Mouse (Mus musculus) frontal cortex, adult (tissue): Measurements from ENCODE around the gene Amn1.
"Not testable (repeated sequence)": the region's sequence is repeated elsewhere in the genome, so short reads cannot be mapped to it uniquely, and the experiment has no call there.

Experiments used
- ATAC-seq: cut with Nextera tagmentation; 2 replicates; pipeline ENCODE4 v1.9.2; 2017; ENCODE audit warnings: mild to moderate bottlenecking, moderate library complexity, mixed read lengths; ENCODE audit not compliant: low TSS enrichment

The Amn1 gene

GRCm38 (mm10) chr6:149188041-149188924, at the start of gene Amn1:
Gene Amn1, minus strand, starts transcription at chr6:149188712.
- peak; percentile 100 for ATAC-seq

- no peak for ATAC-seq
Observed at GRCm38 (mm10) chr6:149236807-149237206, 48.3 kb upstream of the Amn1 start.

- ATAC-seq, result no peak
Observed at GRCm38 (mm10) chr6:149233918-149234317, 45.4 kb upstream of the Amn1 start.

DNA sequence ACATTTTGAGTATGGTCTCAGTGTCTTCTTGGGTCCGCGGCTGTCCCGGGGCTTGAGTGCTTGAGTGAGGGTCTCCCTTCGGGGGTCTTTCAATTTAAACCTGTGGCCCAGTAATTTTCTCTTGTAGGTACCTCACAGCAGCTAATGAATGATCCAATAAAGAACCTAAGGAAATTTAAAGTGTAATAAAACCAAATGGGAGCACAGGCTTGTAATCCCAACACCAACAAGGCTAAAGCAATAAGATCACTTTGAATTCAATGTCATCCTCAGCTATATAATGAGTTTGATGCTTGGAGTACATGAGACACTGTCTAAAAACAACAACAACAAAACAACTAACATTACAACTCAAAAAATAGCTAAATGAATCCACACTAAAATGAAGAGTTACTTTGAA, 36.2 kb upstream of the Amn1 start:
- ATAC-seq, result no peak

GRCm38 (mm10) chr6:149221296-149221695, 32.8 kb upstream of the Amn1 start:
- ATAC-seq, result no peak

DNA sequence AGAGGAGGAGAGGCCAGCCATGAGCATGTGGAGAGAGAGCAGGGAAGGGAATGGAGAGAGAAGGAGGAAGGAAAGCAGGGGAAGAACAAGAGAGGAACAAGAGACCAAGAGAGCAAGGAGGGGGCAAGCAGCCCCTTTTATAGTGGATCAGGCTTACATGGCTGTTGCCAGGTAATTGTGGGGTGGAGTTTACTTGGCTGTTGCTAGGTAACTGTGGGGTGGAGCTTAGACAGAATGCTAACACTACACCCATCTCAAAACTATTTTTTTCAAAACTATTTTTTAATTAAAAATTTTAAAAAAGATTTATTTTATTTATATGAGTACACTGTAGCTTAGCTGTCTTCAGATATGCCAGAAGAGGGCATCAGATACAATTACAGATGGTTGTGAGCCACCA, 10.1 kb upstream of the Amn1 start:
- ATAC-seq, result no peak

- no peak for ATAC-seq
Observed at GRCm38 (mm10) chr6:149197116-149197515, 8.6 kb upstream of the Amn1 start.

- no peak for ATAC-seq
Observed at GRCm38 (mm10) chr6:149193276-149193905, 4.9 kb upstream of the Amn1 start.

DNA sequence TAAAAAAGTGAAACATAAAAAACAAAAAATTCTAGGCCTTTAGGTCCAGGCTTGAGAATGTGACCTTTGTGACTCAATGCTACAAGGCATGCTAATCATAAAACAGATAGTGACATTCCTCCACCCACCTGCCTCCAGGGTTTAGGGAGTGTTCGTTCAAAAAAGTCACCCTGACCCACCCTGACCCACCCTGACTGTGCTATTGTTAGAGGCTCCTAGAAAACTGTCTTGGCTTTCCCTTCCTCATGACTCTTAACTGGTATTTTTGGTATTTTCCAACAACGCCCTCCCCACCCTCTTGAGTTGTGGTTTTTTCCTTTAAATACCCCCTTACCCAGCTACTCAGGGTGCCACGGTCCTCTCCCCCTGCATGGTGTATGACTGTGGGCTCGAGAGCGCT, 3.4 kb upstream of the Amn1 start:
- not testable (repeated sequence) for ATAC-seq

DNA sequence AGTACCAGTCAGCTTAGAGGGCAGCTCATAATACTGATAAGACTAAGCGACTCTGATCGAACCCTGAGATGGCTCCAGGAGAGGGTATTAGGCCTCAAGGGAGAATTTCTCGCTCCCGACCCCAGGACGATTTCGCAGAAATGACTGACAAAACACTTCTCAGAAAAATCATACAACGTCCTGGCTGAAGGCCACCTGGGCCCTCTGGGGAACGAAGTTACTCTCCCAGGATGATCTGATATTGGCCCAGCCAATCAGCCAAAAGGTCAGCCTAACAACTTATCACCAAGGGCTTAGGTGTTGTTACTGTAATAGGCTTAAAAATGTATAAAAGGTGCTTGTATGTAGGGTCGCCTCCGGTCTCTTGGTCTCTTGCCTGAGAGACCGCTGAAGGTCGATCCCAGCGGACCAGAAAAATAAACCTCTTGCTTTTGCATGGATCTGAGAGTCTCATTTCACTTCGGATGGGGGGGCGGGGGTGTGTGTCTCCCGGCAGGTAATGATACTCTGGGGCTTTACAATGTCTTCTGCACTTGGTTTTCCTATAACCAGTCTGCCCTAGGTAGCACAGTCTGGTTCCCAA, 919 bp upstream of the Amn1 start:
- no peak for ATAC-seq

- ATAC-seq, result no peak
Observed at GRCm38 (mm10) chr6:149188925-149189257, 379 bp upstream of the Amn1 start.

DNA sequence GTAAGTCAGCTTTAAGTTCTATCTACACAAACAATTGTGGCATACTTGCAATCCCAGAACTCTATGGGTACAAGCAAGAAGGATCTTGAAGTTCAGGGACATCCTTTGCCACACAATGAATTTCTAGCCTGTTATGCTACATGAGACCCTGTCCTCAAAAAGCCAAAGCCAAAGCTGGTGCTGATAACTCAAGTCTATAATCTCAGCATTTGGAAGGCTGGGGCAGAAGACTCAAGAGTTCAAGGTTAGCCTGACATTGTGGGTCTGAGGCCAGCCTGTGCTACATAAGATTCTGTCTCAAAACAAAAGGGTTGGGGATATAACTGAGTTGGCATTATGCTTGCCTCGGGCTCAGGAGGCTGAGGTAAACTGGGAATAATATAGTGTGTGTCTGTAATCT, 1.1 kb downstream of the Amn1 start:
- ATAC-seq, result no peak

DNA sequence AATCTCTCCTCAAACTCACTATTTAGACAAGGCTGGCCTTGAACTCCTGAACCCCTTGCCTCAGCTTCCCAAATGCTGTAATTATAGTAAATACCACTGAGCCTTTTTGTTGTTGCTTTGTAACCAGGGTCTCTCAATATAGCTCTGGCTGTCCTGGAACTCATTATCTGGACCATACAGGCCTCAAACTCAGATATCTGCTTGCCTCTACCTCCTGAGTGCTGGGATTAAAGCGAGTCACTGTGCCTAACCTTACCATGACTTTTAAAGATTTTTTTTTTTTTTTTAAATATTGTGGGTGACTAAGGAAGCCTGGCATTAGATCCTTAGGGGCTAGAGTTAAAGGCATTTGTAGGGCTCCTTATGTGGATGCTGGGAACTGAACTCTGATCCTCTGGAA, 4.5 kb downstream of the Amn1 start:
- no peak for ATAC-seq

DNA sequence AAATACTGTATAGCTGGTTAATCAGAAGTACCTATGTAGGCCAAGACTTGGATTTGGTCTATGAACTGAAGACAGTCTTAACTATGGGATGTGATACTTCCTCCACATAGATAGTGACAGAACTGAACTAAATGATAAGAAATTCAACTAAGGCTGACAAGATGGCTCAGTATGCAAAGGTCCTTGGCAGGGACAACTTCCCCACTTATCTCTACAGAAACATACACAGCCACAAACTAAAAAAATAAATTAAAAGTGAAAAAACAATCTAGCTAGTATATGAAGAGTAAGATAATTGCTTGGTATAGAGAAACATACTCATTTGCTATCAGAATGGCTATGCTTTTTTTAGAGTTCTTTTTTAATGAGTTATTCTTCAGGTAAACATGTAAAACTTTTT, 9.4 kb downstream of the Amn1 start:
- ATAC-seq, result no peak

GRCm38 (mm10) chr6:149174932-149175570, 13.5 kb downstream of the Amn1 start:
- no peak; the same call in 1 of the 2 replicates for ATAC-seq

GRCm38 (mm10) chr6:149173831-149174625, 14.5 kb downstream of the Amn1 start:
- no peak; the same call in 1 of the 2 replicates for ATAC-seq

DNA sequence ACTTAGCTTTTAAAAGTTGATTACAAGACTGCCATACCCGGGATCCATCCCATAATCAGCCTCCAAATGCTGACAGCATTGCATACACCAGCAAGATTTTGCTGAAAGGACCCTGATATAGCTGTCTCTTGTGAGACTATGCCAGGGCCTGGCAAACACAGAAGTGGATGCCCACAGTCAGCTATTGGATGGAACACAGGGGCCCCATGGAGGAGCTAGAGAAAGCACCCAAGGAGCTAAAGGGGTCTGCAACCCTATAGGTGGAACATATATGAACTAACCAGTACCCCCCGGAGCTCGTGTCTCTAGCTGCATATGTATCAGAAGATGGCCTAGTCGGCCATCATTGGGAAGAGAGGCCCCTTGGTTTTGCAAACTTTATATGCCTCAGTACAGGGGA, 18.5 kb downstream of the Amn1 start:
- not testable (repeated sequence) for ATAC-seq

DNA sequence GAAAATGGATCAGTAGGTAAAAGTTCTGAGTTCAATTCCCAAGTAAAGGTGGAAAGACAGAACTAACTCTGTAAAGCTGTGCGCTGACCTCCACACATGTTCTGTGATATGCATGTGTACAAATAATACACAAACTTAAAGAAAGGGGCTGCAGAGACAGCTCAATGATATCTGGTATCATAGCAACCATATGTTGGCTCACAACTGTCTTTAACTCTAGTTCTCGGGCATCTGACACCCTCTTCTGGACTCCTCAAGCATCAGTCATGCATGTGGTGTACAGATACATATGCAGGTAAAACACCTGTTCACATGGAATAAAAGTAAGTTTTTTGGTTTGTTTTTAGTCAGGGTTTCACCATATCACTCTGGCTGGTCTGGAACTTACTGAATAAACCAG, 20.1 kb downstream of the Amn1 start:
- no peak for ATAC-seq

DNA sequence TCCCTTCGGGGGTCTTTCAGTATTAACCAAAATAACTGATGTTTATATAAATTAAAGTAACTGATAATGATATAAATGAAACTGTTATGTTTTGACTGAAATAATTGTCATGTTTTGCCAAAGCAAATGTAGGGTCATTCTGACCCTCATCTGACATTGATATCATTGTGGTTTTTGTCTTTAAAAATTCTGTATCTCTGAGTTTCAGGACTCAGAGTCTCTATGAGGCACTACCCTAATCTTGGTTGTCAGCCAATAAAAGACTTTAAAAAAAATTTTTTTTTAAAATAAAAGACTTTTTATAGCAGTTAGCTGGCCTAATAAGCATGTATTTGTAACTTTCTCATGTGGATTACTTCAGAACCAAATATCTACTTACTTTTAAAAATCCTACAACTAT, 20.8 kb downstream of the Amn1 start:
- ATAC-seq, result no peak

- not testable (repeated sequence) for ATAC-seq
Observed at GRCm38 (mm10) chr6:149167038-149167437, 21.5 kb downstream of the Amn1 start.

DNA sequence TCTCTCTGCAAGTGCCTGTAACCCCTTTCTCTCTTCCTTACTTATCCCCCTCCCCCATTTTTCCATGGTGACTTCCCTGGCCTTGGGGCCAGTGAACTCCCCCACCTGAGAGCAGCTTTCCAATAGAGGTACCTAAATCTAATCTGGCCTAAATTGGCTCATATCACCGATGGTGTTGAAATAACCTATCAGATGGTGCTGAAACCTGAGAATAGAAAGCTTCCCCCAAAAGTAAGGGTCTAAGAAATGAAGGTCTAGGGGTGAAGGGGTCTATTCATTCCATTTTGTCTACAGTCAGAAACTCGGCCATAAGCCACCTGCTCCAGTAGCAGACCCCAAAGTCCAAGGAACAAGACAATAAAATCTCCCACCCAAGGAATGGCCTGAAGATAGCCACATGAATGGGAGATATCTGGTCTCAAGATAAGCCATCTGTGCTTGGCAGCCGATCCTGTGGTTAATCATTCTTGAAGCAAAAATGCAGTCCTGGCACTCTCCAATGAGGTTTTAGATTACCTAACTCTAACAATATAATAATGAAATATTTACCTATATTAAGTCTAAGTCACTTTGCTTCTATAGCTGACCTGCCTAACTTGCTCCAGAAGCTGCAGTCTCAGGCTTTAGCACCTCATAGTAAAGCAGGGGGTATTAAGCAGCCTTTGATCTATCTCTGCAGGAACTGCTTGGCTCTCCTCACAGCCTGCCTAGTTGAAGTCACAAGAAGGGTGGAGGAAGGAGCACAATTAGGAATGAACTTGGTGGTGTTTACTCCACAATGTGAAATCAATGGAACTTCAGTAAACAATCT, 33.3 kb downstream of the Amn1 start:
- ATAC-seq, result no peak
